Mouse (Mus musculus) erythroblast, embryonic 14.5 days (primary cell): ENCODE data around the gene Lpp. TPM values are rescaled to one million over a fixed set of nuclear protein-coding genes. Genes with fewer than 3 reads are reported as not detected.

ENCODE experiments used
- H3K27me3 ChIP-seq: 2 replicates; pipeline ENCODE4 v1.6.1; 2012; ENCODE audit warnings: inconsistent platforms; ENCODE audit not compliant: control insufficient read depth
- H3K36me3 ChIP-seq: 2 replicates; pipeline ENCODE4 v1.6.1; 2012; ENCODE audit warnings: mild to moderate bottlenecking, inconsistent platforms; ENCODE audit not compliant: control insufficient read depth
- H3K4me1 ChIP-seq: 2 replicates; pipeline ENCODE4 v1.6.1; 2012; ENCODE audit warnings: inconsistent platforms; ENCODE audit not compliant: control insufficient read depth
- H3K4me3 ChIP-seq: replicated peaks from 2 replicates; pipeline ENCODE3; 2012; ENCODE audit warnings: moderate library complexity, mild to moderate bottlenecking, inconsistent platforms
- H3K9me3 ChIP-seq: 2 replicates; pipeline ENCODE4 v1.6.1; 2012; ENCODE audit warnings: low read length, inconsistent platforms, mixed read lengths; ENCODE audit not compliant: control insufficient read depth
- GATA1 ChIP-seq: IDR thresholded peaks from 2 replicates; pipeline ENCODE4 v1.6.1; 2012; ENCODE audit warnings: low read length, inconsistent platforms, mixed read lengths
- TAL1 ChIP-seq: IDR thresholded peaks from 3 replicates; pipeline ENCODE4 v1.6.1; 2012; ENCODE audit warnings: low read length, inconsistent platforms, mixed read lengths
- polyA plus RNA-seq: library from polyadenylated mRNA; stranded (reverse); fragments of >175 nt; gene quantifications from 2 replicates; pipeline ENCODE4 v1.2.3, GENCODE M21; 2012

The Lpp gene
- polyA plus RNA-seq, 1 experiment: not detected

- TF ChIP-seq GATA1: no peak
- no peak for TF ChIP-seq TAL1
- Histone ChIP-seq H3K4me3 (no peak overlapping the region), H3K36me3 (no peaks in the 10 kb centered on the region), H3K9me3 (no peaks in the 10 kb centered on the region), H3K4me1 (no peaks in the 10 kb centered on the region), H3K27me3 (no peaks in the 10 kb centered on the region)
These were observed 27.4 kb upstream of the Lpp start for GRCm38 (mm10) chr16:24365900-24366299.

DNA sequence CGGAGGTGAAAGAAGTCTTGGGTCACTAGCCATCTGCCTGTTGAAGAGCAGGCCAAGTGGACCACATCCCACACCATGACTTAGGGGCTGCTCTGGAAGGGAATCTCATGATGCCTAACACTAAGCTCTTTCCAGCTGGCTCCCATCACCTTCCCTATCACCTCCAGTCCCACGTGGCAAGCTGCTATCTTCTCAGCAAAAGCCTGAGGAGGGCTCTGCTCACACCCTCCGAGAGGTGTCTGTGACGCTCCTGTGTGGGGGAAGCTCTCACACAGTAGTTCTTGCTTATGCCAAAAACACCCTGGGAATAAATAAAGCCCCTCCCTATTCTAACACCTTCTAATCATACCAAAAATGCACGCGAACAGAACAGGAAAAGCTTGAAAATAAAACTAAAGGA lies 26.2 kb upstream of the Lpp start:
- no peaks in the 10 kb centered on the region for H3K4me1 ChIP-seq
- no peaks in the 10 kb centered on the region; the same call in 1 of the 2 replicates for H3K9me3 ChIP-seq
- H3K4me3 ChIP-seq: no peak overlapping the region
- no peaks in the 10 kb centered on the region for H3K36me3 ChIP-seq
- no peaks in the 10 kb centered on the region for H3K27me3 ChIP-seq
- TF ChIP-seq GATA1 (no peak), TAL1 (no peak)

GRCm38 (mm10) chr16:24367506-24367905 lies 25.8 kb upstream of the Lpp start:
- no peaks in the 10 kb centered on the region for H3K4me1 ChIP-seq
- no peak overlapping the region for H3K4me3 ChIP-seq
- TF ChIP-seq GATA1 (no peak), TAL1 (no peak)
- no peaks in the 10 kb centered on the region; the same call in 1 of the 2 replicates for H3K9me3 ChIP-seq
- no peaks in the 10 kb centered on the region for H3K36me3 ChIP-seq
- no peaks in the 10 kb centered on the region for H3K27me3 ChIP-seq

DNA sequence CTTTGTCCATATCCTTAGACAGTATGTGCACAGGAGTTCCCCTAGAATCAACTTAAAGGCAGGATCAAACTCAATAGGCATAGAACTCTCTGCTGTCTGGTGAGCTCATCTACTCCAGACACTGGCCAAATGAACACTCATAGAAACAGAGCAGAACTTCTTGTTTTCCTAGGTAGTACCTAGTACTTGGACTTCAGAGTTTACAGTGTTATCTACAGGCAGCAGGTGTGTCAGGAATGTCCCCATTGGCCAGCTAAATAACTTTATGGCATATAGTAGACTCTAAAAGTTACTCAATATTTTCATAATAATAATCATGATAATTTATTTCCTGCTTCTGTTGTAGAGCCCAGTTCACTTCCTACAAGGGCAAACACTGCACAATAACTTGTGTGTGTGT lies 16.8 kb upstream of the Lpp start:
- H3K4me3 ChIP-seq: no peak overlapping the region
- H3K4me1 ChIP-seq: no peaks in the 10 kb centered on the region
- no peak for TF ChIP-seq GATA1
- no peak for TF ChIP-seq TAL1
- no peaks in the 10 kb centered on the region for H3K36me3 ChIP-seq
- H3K27me3 ChIP-seq: no peaks in the 10 kb centered on the region
- H3K9me3 ChIP-seq: no peaks in the 10 kb centered on the region; the same call in 1 of the 2 replicates

DNA sequence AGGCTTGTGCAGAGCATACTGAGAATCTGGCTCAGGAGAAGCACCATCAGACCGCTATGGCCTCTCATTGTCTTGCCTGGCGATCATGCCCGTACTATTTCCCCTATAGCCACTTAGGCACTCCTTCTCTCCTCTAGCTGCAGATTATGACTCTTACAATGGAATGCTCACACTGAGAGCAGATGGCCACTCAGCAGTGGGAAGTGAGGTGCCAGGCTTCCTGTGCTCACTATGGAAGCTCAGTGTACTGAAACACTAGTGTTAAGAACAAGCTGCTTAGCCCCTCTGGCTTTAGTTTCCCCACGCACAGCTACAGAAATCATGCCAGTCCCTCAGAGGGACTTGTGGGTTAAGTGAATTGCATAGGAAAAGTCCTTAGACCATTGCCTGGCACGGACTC lies 2.7 kb upstream of the Lpp start:
- Histone ChIP-seq H3K4me3 (no peak overlapping the region), H3K27me3 (peaks cover 42% of the 10 kb centered on the region), H3K36me3 (no peaks in the 10 kb centered on the region), H3K9me3 (no peaks in the 10 kb centered on the region), H3K4me1 (no peaks in the 10 kb centered on the region; the same call in 1 of the 2 replicates)
- no peak for TF ChIP-seq TAL1
- no peak for TF ChIP-seq GATA1

DNA sequence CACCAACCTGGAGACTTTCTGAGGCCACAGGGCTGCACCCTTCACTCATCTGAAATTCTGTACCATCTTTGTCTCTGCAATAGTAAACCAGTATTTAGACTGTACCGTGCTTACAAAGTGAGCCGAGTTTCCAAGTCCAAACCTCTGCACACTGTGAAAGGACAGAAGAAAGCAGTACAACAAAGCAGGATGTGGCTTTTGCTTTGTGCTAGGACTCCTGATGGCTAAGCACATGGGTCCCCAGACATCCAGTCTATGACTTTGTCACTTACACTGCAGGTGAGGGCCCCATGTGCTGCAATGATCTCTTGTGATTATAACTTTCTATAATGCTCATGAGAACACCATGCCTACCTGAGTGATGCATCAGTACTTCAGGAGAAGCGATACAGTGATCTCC lies 2.2 kb upstream of the Lpp start:
- TF ChIP-seq TAL1: no peak
- TF ChIP-seq GATA1: no peak
- H3K27me3 ChIP-seq: peaks cover 42% of the 10 kb centered on the region
- H3K4me3 ChIP-seq: no peak overlapping the region
- H3K36me3 ChIP-seq: no peaks in the 10 kb centered on the region
- H3K4me1 ChIP-seq: no peaks in the 10 kb centered on the region; the same call in 1 of the 2 replicates
- no peaks in the 10 kb centered on the region for H3K9me3 ChIP-seq

DNA sequence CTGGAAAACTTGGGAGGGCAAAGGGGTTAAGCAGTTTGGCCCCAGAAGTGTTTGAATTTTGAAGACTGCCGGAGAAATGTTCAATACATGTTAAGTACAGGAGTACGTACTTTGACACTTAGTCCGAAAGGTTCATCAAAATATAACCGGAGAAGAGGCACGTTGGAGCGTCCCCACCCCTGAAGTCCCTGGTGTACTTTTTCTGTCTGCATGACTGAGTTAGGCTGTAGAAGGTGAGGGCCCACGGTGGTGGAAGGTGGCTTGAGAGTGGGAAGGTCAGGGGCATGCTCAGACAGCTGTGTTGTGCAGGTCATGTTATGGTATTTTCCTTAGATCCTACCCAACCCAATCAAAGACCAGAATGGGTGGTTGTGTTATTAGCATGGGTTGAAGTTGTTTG lies 1.4 kb upstream of the Lpp start:
- TF ChIP-seq GATA1: no peak
- TF ChIP-seq TAL1: no peak
- H3K4me3 ChIP-seq: no peak overlapping the region
- peaks cover 42% of the 10 kb centered on the region for H3K27me3 ChIP-seq
- H3K9me3 ChIP-seq: no peaks in the 10 kb centered on the region
- no peaks in the 10 kb centered on the region for H3K36me3 ChIP-seq
- no peaks in the 10 kb centered on the region; the same call in 1 of the 2 replicates for H3K4me1 ChIP-seq

GRCm38 (mm10) chr16:24393556-24394210 lies 376 bp downstream of the Lpp start:
- peak overlapping the region; percentile 56 for H3K4me3 ChIP-seq
- H3K9me3 ChIP-seq: no peaks in the 10 kb centered on the region
- no peaks in the 10 kb centered on the region for H3K36me3 ChIP-seq
- H3K4me1 ChIP-seq: no peaks in the 10 kb centered on the region; the same call in 1 of the 2 replicates
- H3K27me3 ChIP-seq: peaks cover 42% of the 10 kb centered on the region
- no peak for TF ChIP-seq TAL1
- no peak for TF ChIP-seq GATA1

DNA sequence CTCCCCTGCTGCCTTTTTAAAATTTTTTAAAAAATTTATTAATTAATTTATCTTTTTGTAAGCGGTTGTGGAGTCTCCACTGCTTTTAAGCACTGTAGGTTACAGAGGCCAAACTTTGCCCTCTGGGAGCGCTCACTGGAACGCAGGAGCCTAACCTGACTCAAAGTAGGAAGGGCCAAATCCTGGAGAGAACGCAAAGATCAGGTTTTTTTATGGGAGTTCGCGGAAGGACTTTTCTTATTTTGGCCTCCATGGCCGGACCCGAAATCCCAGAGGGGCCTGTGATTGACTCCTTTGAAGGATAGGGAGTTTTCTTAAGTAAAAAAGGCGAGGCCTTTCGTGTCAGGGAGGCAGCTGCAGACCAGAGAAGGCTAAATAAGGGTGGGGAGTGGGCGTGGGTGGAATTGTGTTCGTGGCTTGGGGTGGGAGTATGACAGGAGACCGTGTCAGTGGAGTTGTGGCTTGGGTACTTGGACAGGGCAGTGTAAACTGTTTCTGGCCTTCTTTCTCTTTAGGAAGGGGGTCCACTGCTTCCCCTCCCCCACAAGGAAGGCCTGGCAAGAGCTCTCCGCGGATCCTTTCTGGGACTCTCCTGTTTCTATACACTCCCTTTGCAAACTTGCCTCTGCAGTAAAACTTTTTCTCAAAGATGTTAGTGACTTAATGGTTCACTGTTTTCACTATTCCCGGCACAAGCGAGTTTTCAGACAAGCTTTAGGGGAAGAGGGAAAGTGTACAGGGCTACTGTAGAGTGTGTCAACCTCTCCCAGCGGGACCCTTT lies 1.1 kb downstream of the Lpp start:
- TF ChIP-seq GATA1: no peak
- no peak for TF ChIP-seq TAL1
- Histone ChIP-seq H3K4me3 (peak overlapping the region; percentile 56), H3K27me3 (peaks cover 42% of the 10 kb centered on the region), H3K9me3 (no peaks in the 10 kb centered on the region), H3K36me3 (no peaks in the 10 kb centered on the region), H3K4me1 (no peaks in the 10 kb centered on the region; the same call in 1 of the 2 replicates)
